Mouse (Mus musculus): Measurements from ENCODE around the gene Lrrc14b.

- TF ChIP-seq CTCF (IDR thresholded peaks at IDR 0.05; ENCODE audit: low read depth) (no peak), EP300 (IDR thresholded peaks at IDR 0.05; ENCODE audit: low read depth) (no peak)
Observed at GRCm38 (mm10) chr13:74391156-74391555, 27.4 kb upstream of the Lrrc14b start.
